Mouse (Mus musculus) spleen, postnatal 0 days (tissue): ENCODE data around the gene Fam174a. TPM values are rescaled to one million over a fixed set of nuclear protein-coding genes. Genes with fewer than 3 reads are reported as not detected.

Experiments used
- polyA plus RNA-seq: library from polyadenylated mRNA; unstranded; fragments of >200 nt; fragmentation: Nextera tagmentation; extraction: Ambion mirVana; gene quantifications from 2 replicates; pipeline ENCODE4 v1.2.1, GENCODE M21; 2015

Gene Fam174a
- 22.9 and 28.9 TPM in 2 replicates for polyA plus RNA-seq

DNA sequence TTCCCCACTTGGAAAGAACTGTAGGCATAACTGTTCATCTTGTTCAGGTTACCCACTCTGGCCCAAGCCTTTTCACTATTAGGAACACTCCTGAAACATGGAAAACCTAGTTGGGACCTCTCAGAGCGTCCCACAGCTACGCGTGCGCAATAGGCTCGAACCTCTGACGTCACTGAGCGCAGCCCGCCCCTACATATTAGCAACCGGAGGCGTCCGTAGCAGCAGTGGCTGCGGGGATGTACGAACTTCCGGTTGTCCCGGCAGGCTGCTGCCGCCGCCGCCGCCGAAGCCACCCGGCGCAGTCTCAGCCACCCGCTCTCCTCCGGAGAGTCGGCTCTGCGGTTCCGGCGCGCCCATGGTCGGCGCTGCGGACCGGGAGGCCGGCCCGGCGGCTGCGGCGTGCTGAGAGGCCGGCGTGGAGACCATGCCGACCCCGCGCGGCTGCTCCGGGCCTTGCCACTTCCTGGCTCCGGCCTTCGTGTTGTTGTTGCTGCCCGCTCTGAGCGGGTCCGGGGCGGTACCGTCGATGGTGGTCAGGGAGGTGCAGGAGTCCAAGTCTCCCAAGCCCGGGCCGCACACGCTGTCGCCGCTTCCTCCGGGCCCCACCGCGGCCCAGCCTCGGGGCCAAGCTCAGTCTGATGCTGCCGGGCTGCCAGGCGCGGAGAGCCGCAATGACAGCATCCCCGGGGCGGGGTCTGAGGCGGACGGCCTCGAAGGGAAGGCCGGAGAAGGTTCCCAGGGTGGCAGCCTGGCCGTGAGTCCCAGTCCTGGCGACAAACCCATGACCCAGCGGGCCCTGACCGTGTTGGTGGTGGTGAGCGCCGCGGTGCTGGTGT, at the start of gene Fam174a:
Gene Fam174a (plus strand): TSS at position 231 of the 836 bp plus-strand sequence.

